Mouse (Mus musculus): ENCODE measurements at regions not wholly inside any gene's neighbourhood (a gene's known extent, or its start where the extent isn't known, plus 50 kb on each side); places are given as distances from the start of the nearest gene placed in this dataset.

GRCm38 (mm10) chr9:116350804-116351547, 175.8 kb upstream of the Tgfbr2 start:
- H3K4me1 ChIP-seq (ENCODE audit: control insufficient read depth in 2 of 2, insufficient read depth in 2 of 2, low read length in 2 of 2, poor library complexity in 1 of 2): no peaks in the 10 kb centered on the region
- no peak overlapping the region for H3K9ac ChIP-seq (ENCODE audit: insufficient read depth, low read depth, low read length, poor library complexity, severe bottlenecking)
- no peak overlapping the region for H3K4me3 ChIP-seq (ENCODE audit: insufficient read depth in 1 of 2, low read depth in 1 of 2, low read length in 2 of 2, poor library complexity in 1 of 2, severe bottlenecking in 1 of 2)
- in situ Hi-C loops (cut with MboI; ENCODE audit: low sequenced_read_pairs in 2 of 2, unreplicated experiment in 2 of 2): no loop called here
- no peaks in the 10 kb centered on the region for H3K9me3 ChIP-seq (ENCODE audit: control insufficient read depth, insufficient read depth, low read depth, low read length)
- H3K36me3 ChIP-seq (ENCODE audit: control insufficient read depth, insufficient read depth, low read length, poor library complexity, severe bottlenecking): no peaks in the 10 kb centered on the region
- TF ChIP-seq CHD2 (IDR thresholded peaks at IDR 0.05; ENCODE audit: low read depth, low read length) (no peak), ZC3H11A (IDR thresholded peaks at IDR 0.05; ENCODE audit: borderline replicate concordance, low read depth, low read length) (no peak), HCFC1 (IDR thresholded peaks at IDR 0.05; ENCODE audit: borderline replicate concordance, insufficient read depth, low read length) (no peak), MAFK (IDR thresholded peaks at IDR 0.05; ENCODE audit: insufficient read depth, low read depth, low read length) (no peak), ZNF384 (IDR thresholded peaks at IDR 0.05; ENCODE audit: low read depth, low read length) (no peak)
- no peak for DNase-seq (ENCODE audit: low read depth, low spot score)
- H3K27ac ChIP-seq (ENCODE audit: insufficient read depth, low read depth, low read length, poor library complexity, severe bottlenecking): no peak overlapping the region

GRCm38 (mm10) chr9:116347021-116347420, 171.9 kb upstream of the Tgfbr2 start:
- Histone ChIP-seq H3K36me3 (ENCODE audit: control insufficient read depth, insufficient read depth, low read length, poor library complexity, severe bottlenecking) (no peaks in the 10 kb centered on the region), H3K9me3 (ENCODE audit: control insufficient read depth, insufficient read depth, low read depth, low read length) (no peaks in the 10 kb centered on the region), H3K9ac (ENCODE audit: insufficient read depth, low read depth, low read length, poor library complexity, severe bottlenecking) (no peak overlapping the region), H3K4me1 (ENCODE audit: control insufficient read depth in 2 of 2, insufficient read depth in 2 of 2, low read length in 2 of 2, poor library complexity in 1 of 2) (no peaks in the 10 kb centered on the region), H3K4me3 (ENCODE audit: insufficient read depth in 1 of 2, low read depth in 1 of 2, low read length in 2 of 2, poor library complexity in 1 of 2, severe bottlenecking in 1 of 2) (no peak overlapping the region), H3K27ac (ENCODE audit: insufficient read depth, low read depth, low read length, poor library complexity, severe bottlenecking) (no peak overlapping the region)
- in situ Hi-C loops (cut with MboI; ENCODE audit: low sequenced_read_pairs in 2 of 2, unreplicated experiment in 2 of 2): no loop called here
- no peak for TF ChIP-seq ZNF384 (IDR thresholded peaks at IDR 0.05; ENCODE audit: low read depth, low read length)
- TF ChIP-seq ZC3H11A (IDR thresholded peaks at IDR 0.05; ENCODE audit: borderline replicate concordance, low read depth, low read length): no peak
- no peak for TF ChIP-seq CHD2 (IDR thresholded peaks at IDR 0.05; ENCODE audit: low read depth, low read length)
- TF ChIP-seq MAFK (IDR thresholded peaks at IDR 0.05; ENCODE audit: insufficient read depth, low read depth, low read length): no peak
- no peak for TF ChIP-seq HCFC1 (IDR thresholded peaks at IDR 0.05; ENCODE audit: borderline replicate concordance, insufficient read depth, low read length)
- DNase-seq (ENCODE audit: low read depth, low spot score): no peak

DNA sequence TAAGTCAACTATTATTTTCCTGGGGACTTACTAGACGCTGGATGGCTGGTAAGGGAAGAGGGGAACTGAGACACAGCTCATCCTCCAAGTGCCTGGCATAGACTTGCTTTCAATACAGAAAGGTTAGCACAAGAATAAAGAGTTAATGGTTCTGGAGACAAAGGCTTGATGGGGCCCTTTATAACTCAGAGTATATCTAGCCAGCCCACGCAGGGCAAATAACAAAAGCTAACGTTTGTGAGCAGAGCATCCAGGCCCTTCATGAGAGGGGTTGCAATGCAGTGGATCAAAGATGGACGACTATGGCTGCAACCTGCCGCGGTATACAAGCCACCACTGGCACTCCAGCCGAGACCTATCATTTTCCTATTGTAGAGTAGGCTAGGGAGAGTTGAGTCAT, 171.3 kb upstream of the Tgfbr2 start:
- Histone ChIP-seq H3K9me3 (ENCODE audit: control insufficient read depth, insufficient read depth, low read depth, low read length) (no peaks in the 10 kb centered on the region), H3K27ac (ENCODE audit: insufficient read depth, low read depth, low read length, poor library complexity, severe bottlenecking) (no peak overlapping the region), H3K4me1 (ENCODE audit: control insufficient read depth in 2 of 2, insufficient read depth in 2 of 2, low read length in 2 of 2, poor library complexity in 1 of 2) (no peaks in the 10 kb centered on the region), H3K4me3 (ENCODE audit: insufficient read depth in 1 of 2, low read depth in 1 of 2, low read length in 2 of 2, poor library complexity in 1 of 2, severe bottlenecking in 1 of 2) (no peak overlapping the region), H3K9ac (ENCODE audit: insufficient read depth, low read depth, low read length, poor library complexity, severe bottlenecking) (no peak overlapping the region), H3K36me3 (ENCODE audit: control insufficient read depth, insufficient read depth, low read length, poor library complexity, severe bottlenecking) (no peaks in the 10 kb centered on the region)
- no peak for TF ChIP-seq CHD2 (IDR thresholded peaks at IDR 0.05; ENCODE audit: low read depth, low read length)
- TF ChIP-seq ZC3H11A (IDR thresholded peaks at IDR 0.05; ENCODE audit: borderline replicate concordance, low read depth, low read length): no peak
- TF ChIP-seq MAFK (IDR thresholded peaks at IDR 0.05; ENCODE audit: insufficient read depth, low read depth, low read length): no peak
- no peak for TF ChIP-seq ZNF384 (IDR thresholded peaks at IDR 0.05; ENCODE audit: low read depth, low read length)
- TF ChIP-seq HCFC1 (IDR thresholded peaks at IDR 0.05; ENCODE audit: borderline replicate concordance, insufficient read depth, low read length): no peak
- in situ Hi-C loops (cut with MboI; ENCODE audit: low sequenced_read_pairs in 2 of 2, unreplicated experiment in 2 of 2): no loop called here
- DNase-seq (ENCODE audit: low read depth, low spot score): no peak

GRCm38 (mm10) chr9:116343086-116343481, 167.9 kb upstream of the Tgfbr2 start:
- Histone ChIP-seq H3K27ac (ENCODE audit: insufficient read depth, low read depth, low read length, poor library complexity, severe bottlenecking) (no peak overlapping the region), H3K4me1 (ENCODE audit: control insufficient read depth in 2 of 2, insufficient read depth in 2 of 2, low read length in 2 of 2, poor library complexity in 1 of 2) (no peaks in the 10 kb centered on the region), H3K36me3 (ENCODE audit: control insufficient read depth, insufficient read depth, low read length, poor library complexity, severe bottlenecking) (no peaks in the 10 kb centered on the region), H3K9ac (ENCODE audit: insufficient read depth, low read depth, low read length, poor library complexity, severe bottlenecking) (no peak overlapping the region), H3K9me3 (ENCODE audit: control insufficient read depth, insufficient read depth, low read depth, low read length) (no peaks in the 10 kb centered on the region), H3K4me3 (ENCODE audit: insufficient read depth in 1 of 2, low read depth in 1 of 2, low read length in 2 of 2, poor library complexity in 1 of 2, severe bottlenecking in 1 of 2) (no peak overlapping the region)
- in situ Hi-C loops (cut with MboI; ENCODE audit: low sequenced_read_pairs in 2 of 2, unreplicated experiment in 2 of 2): no loop called here
- TF ChIP-seq MAFK (IDR thresholded peaks at IDR 0.05; ENCODE audit: insufficient read depth, low read depth, low read length) (no peak), CHD2 (IDR thresholded peaks at IDR 0.05; ENCODE audit: low read depth, low read length) (no peak), ZC3H11A (IDR thresholded peaks at IDR 0.05; ENCODE audit: borderline replicate concordance, low read depth, low read length) (no peak), HCFC1 (IDR thresholded peaks at IDR 0.05; ENCODE audit: borderline replicate concordance, insufficient read depth, low read length) (no peak), ZNF384 (IDR thresholded peaks at IDR 0.05; ENCODE audit: low read depth, low read length) (no peak)
- DNase-seq (ENCODE audit: low read depth, low spot score): no peak
